Mouse (Mus musculus) cerebellum, postnatal 14 days (tissue): Measurements from ENCODE around the gene A230050P20Rik.
"Not testable (repeated sequence)": the region's sequence is repeated elsewhere in the genome, so short reads cannot be mapped to it uniquely, and the experiment has no call there.

ENCODE experiments used
- DNase-seq, 2 experiments: peaks; one replicate each; pipeline ENCODE4 v3.0.0; 2021; ENCODE audit warnings: mixed read lengths in 2 of 2

A230050P20Rik gene

DNA sequence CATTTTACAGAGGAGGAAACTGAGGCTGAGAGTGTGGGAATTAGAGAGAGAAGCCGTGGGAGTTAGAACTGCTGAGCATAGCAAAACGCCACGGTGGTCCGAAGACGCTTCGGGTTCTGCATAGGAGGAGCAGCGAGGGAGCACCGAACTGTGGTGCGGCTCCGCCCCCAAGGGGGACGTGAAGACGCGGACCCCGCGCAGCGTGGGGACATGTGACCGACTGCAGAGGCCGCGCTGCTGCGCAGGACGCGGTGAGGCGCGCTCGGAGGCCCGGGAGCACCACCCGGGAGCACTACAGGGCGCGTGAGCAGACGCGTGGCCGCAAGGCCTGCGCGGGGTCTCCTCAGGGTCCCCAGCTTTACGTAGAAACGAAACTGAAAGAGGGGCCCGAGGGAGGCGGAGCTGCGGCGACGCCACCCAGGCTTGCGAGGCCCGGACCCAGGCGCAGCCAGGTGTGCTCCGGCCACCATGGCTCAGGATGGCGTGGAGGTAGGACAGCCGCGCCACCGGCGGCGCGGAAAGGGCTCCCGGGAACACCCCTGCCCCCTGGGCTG is at the start of gene A230050P20Rik:
TSS of gene A230050P20Rik (plus strand) at position 195 of the 554 bp plus-strand sequence.
- peak; percentile 67 to 71 for DNase-seq

DNA sequence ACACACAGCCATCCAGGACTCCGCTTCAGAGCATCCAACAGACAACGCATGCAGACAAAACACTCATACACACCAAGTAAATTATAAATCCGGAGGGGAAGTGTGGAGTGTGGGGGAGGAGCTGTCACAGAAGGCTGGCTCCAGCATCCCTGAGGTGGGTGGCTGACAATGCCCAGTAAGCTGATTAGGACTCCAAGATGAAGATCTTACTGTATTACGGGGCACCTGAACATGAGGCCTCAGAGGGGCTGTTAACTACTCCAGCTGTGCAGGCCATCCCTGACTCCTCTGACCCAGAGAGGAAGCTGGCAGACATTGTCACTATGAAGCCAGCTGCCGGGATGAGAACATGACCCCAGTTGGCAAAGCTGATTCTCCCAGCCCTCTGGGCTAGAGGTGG is 48.4 kb upstream of the A230050P20Rik start:
- DNase-seq = no peak

DNA sequence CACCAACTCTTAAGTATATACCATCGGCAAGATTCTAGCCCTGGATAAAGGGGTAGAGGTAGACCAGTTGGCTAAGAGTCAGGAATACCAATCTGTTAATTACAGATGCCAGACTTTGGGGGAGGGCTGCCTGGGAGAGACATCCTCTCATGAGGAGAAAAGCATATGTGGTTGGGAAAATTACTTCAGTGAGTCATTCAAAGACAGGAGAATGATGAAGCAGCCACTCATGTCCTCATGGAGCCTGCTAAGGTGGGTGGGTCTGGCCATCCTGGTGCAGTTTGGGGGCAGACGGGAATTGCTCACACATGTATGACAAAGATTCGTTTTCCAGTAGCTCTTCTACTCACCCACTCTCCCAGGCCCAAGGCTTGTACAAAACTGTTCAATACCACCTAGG is 45.6 kb upstream of the A230050P20Rik start:
- no peak for DNase-seq

DNA sequence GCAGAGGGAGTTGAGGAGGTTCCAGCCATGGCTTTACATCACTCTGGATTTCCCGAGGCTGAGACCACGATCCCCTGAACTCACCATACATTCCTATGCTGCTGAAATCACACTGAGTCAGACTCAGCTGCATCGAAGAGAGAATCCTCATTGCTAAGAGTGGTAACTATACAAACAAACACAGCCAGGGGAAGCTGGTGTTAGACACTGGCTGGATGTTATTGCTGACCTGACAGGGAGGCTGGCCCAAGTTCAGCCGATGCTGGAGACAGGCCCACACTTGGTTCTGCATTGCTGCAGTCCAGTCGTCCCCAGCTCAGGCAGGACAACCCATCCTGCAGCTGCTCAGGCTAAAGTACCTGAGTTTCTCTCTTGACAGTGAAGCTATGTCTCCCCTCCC is 42.7 kb upstream of the A230050P20Rik start:
- DNase-seq = no peak

DNA sequence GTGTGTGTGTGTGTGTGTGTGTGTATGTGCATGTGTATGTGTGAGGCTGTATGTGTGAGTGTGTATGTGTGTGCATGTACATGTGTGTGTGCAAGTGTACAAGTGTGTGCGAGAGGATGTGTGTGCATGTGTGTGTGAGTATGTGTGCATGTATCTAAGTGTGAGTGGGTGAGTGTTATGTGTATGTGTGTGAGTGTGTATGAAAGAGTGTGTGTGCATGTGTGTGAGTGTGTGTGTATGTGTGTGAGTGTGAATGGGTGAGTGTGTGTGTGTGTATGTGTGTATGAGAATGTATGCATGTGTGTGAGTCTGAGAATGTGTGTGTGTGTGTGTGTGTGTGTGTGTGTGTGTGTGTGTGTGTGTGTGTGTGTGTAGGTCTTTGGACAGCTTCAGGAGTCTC is 40.3 kb upstream of the A230050P20Rik start:
- DNase-seq = no peak

DNA sequence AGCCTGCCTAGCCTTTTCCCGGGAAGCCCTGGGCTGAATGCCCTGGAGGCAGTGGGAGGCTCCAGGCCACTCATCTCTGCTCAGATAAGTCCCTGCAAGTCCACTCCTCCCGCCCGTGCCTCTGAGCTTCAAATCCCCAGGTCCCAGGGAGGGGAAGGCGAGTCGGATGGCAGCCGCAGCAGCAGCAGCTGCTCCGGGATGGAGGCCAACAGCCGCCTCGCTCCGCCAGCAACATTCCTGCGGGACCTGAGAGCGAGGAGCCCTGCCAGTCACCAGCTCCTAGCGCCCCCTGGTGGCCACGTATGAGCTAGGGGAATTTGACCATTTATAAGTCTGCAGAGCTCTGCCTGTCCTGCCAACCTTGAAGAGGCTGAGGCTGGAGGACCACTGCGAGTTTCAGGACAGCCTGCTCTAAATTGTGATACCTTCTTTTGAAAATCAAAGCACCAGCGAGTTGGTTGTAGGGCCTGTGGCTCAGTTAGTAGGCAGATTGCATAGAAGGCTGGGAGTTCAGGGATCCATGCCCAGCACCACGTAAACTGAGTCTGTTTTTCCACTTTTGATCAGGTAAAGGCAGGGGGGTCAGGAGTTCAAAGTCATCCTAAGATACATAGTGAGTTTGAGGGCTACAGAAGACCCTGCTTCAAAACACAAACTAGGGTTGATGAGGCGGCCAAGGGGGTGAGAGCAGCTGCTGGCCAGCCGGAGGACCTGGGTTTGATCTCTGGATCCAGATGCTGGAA is 37.4 kb upstream of the A230050P20Rik start:
- peak; percentile 96 to 99 for DNase-seq

DNA sequence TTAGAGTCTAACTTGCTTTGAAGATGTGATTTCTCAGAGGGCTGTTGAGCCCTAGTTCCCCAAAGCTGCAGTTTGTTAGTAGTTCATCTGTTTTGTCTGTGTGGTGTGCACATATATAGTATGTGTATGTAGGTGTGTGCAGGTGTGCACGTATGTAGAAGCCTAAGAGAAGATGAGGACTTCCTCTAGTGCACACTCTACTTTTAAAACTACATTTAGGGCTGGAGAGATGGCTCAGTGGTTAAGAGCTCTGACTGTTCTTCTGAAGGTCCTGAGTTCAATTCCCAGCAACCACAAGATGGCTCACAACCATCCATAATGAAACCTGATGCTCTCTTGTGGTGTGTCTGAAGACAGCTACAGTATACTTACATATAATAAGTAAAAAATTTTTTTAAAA is 33.6 kb upstream of the A230050P20Rik start:
- DNase-seq = no peak

DNA sequence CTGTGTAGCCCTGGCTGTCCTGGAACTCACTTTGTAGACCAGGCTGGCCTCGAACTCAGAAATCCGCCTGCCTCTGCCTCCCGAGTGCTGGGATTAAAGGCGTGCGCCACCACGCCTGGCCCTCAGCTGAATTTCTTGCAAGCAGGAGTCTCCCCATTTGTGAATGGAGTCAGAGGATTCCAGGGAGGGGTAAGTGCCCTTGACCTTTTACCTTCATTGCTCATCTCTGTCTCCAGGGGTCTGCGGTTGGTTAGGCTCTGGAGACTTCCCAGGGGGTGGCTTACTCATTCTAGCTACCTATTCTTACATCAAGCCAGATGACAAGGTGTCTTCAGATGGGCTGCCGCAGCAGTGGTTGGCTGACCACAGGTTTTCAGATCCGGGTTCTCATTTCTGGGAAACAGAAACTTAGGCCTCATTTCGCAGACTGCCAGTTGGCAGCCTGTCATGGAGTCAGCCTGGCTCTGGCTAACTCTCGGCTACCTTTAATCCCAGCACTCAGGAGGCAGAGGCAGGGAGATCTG is 32.9 kb upstream of the A230050P20Rik start:
- not testable (repeated sequence) for DNase-seq

DNA sequence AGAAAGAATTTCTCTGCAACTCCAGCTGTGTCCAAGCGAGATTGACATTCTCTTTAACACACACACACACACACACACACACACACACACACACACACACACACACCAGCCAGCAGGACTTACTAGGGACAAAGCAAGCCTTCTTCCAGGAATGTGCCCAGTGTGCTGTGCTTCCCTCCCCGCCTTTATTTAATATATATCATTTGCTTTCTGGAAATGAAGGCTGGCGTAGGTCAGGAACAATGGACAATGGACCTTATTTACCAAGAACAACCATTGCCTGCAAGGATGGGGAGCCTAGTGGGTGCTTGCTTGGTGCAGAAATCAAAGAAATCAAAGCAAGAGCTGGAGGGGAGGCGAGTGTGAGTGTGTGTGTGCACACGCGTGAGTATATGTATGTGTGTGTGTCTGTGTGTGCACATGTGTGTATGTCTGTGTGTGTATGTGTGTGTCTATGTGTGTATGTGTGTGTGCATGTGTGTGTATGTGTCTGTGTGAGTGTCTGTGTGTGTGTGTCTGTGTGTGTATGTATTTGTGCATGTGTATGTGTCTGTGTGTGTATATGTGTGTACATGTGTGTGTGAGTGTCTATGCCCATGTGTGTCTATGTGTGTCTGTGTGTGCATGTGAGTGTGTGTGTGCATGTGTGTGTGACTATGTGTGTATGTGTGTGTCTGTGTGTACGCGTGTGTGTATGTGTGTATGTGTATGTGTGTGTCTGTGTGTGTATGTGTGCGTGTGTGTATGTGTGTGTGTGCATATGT is 31.1 kb upstream of the A230050P20Rik start:
- DNase-seq = no peak

DNA sequence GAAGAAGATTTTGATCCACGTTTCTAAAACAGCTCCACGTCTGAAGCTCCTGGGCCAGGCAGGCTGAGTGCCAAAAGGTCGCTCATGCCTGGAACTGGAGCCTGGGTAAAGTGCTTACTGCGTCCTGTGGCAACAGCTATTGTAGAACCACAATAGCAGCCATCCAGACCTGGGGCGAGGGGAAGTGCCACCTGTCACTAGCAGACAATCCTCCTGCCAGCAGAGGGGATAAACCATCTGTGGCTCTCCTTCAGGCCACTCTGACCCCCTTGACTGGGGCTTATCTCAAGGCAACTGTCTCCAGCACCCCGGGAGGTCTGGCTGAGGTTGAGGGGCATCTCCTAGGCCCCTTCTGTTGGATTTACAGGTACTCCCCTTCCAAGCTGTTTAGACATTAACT is 29.5 kb upstream of the A230050P20Rik start:
- peak; percentile 62 to 63 for DNase-seq

DNA sequence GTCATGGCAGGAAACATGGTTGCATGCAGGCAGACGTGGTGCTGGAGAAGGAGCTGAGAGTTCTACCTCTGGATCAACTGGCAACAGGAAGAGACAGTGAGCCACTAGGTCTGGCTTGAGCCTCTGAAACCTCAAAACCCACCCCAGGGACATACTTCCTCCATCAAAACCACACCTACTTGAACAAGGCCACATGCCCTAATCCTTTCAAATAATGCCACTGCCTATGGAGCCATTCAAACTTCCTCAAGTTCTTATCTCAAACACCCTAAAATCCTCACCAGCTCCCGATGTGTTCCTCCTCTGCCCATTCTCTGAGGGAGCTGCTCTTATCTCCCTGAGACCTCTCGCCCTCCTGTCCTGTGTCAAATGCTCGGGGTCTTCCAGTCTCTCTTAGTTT is 26.2 kb upstream of the A230050P20Rik start:
- no peak for DNase-seq

DNA sequence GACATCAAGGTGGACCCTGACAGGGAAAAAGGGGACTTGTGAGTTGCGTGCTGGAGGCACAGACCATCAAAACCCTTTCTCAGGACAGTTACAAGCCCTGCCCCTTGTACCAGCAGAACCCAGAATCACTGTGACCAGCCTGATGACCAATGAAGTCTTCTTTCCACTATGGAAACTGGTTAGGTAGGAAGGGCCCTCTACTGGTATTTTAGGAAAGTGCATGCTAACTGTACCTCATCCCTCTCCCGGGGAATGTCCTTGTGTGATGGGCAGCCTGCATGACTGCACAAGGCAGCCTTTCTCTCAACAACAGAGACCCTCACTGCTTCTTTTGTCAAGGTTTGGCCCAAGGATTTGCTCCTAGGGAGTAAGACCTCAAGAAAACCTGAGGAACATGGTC is 25.8 kb upstream of the A230050P20Rik start:
- DNase-seq = peak; percentile 58 to 60

DNA sequence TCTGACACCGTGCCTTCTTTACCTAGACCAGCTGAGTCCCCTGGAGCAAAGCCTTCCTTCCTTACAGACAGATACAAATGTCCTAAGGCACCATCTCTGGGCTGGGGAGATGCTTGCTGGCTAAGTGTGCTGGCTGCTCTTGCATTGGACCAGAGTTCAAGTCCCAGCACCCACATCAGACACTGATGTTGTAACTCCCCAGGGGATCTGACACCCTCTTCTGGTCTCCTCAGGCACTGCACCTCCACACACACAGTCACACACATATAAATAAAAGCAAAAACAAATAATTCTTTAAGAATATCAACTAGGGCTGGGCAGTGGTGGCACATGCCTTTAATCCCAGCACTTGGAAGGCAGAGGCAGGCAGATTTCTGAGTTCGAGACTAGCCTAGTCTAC is 18.3 kb upstream of the A230050P20Rik start:
- no peak for DNase-seq

DNA sequence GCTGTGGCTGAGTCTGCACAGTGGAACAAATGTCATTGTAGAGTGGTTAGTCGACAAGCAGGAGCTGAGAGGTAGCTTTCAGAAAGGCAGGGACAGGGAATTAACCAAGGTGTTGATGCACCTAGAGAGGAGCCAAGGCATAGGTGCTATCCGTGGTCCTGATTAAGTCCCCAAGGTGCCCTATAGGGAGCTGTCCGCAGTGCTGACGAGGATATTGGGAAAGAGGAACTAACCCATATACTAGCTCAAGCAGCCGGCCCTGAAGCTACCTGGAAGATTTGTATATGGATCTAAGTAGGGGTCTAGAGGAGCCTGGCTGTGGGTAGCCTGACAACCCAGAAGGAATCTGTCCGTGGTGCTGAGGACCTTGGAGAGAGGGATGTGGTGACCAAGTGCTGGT is 11.3 kb upstream of the A230050P20Rik start:
- no peak for DNase-seq

DNA sequence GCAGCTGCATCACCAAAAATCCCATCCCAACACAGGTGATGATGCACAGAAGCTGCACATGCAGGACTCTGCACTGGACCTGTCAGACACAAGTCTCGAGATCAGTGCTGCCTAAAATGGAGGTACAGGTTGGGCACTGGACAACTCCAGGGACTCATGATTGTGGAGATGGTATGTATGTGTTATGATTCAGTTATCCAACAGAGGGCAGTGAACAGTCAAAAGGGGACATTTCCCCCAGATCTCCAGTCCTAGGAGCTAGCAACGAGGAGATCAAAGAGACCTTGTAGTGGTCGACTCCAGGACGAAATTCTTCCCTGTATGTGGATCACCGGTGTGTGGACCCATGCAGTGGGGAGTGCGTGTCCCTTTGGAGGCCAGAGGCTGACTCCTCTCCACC is 8.5 kb upstream of the A230050P20Rik start:
- DNase-seq = no peak

DNA sequence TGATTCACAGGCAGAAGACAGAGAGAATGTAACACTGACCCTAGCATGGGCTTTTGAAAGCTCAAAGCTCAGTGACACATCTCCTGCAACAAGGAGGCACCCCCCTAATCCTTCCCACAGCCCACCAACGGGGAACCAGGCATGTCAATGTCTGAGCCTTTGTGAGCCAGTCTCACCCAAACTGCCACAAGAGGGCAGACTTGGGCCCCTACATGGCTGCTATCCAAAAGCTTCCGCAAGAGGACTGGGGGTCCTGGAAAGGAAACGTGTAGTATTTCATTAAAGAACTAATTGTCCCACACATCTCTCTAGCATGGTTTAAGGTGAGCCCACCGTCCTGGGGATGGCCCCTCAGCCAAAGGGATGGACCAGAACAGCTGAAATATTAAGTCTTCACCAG is 6.6 kb upstream of the A230050P20Rik start:
- DNase-seq = peak; percentile 44 to 64

DNA sequence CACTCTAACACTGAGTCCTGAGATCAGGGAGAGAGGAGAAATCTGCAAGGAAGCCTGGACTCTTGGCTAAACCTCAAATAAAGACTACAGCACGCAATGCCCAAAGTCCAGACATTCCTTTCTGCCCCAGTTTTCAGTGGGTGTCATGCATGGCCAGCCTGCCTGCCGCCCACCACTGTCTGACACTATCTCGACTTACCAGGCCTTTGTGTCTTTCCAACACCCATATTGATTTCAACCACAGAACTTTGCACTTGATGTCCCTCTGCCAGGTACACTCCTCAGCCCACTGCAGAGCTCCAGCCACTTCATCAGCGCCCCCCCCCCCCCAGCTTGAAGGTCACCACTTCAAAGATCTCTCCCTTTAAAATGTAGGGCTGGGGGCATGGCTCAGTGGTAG is 6.2 kb upstream of the A230050P20Rik start:
- DNase-seq = no peak

DNA sequence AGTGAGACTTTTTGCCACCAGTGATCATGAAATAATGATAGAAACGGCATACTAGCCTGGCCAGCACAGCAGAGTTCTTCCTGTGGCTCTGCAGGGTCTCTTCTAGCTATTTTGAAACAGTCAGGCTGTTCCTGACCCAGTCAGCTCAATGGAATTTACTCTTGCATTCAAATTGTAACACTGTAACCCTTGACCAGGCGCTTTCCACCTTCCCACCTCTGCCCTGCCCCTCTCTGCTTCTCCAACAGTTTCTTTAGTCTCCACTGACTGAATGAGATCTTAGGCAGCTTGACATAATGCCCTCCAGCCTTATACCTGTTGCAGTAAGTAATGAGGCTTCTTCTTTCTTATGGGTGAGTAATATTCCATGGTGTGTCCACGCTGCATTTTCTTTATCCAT is 1.6 kb upstream of the A230050P20Rik start:
- no peak for DNase-seq

DNA sequence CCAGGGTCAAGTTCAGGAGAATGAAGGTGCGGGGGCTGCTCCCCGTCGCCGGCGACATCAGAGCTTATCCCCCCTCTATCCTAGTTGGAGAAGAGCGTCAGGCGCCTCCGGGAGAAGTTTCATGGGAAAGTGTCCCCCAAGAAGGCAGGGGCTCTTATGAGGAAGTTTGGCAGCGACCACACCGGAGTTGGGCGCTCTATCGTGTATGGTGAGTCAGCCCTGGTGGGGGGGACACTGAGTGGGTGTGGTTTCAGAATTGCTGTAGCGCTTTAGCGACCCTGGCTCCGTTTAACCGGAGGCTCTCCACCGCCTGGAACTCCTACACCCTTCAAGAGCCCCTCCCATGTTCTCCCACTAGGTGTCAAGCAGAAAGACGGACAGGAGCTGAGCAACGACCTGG is 804 bp downstream of the A230050P20Rik start:
- DNase-seq = no peak

DNA sequence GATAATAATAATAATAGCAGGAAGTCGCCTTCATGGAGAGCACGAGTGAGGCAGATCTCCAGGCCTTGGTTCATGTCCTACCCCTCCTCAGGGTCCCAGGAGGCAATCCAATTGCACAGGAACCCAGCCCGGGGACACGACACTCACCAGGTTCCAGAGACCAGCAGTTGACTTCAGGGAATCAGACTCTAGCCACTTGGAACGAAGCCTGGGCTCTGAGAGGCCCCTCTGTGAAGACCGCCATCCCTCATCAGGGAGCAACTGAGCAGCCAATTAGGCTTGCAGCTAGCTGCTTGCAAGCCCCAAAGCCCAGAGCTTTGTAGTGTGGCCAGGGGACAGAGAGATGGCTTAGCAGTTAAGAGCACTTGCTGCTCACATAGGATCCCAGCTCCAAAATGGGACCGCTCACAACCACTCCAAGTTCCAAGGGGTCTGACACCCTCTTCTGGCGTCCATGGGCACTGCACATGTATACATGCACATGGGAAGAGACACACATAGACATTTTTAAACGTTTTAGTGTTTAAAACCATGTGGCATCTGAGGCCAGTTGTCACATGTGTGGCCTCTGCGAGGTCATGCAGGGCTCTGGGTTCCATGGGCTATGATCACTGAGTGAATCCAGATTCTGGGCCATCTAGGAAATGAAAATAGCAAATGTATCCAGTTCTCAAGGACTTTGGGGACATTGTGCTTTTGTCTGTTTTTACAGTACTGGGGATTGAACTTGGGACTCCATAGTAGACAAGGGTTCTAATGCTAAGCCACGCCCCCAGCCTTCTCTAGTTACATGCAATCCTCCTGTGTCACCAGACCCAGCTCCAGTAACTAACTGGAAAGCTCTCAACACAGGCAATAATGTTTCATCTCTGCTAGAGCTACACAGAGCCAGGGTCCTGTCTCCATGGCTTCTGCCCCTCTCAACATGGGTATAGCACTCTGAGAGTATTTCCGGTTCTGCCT is 2.0 kb downstream of the A230050P20Rik start:
- DNase-seq = peak in 1 of 2 experiments; percentile 21

DNA sequence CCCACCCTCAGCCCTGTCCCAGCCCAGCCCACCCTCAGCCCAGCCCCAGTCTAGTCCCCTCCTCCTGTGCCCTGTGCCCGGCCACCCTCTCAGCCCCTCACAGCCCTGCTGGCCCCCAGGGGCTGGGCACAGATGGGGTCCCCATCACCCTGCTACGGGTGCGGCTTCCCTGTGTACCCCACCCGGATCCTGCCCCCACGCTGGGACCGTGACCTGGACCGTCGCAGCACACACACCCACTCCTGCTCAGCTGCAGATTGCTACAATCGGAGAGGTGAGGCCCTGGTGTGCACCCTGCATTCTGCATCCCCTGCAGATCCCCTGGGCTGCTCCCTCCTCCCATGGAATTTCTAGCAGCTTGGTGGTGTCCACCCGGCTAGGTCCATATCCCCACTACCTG is 4.5 kb downstream of the A230050P20Rik start:
- no peak for DNase-seq

DNA sequence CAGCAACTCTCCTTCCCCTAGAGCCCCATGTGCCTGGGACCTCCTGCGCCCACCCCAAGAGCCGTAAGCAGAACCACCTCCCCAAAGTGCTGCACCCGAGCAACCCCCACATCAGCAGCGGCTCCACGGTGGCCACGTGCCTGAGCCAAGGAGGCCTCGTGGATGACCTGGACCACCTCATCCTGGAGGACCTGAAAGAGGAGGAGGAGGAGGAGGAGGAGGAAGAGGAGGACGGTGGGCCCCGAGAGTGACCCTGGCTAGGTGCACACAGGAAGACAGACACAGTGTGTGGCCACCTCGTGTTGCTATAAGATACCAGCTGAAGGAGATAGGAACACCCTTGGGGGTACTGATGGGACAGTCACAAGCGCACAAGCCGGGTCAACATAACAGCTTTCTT is 5.1 kb downstream of the A230050P20Rik start:
- DNase-seq = peak in 1 of 2 experiments; percentile 7
